Mouse (Mus musculus) thymus, postnatal 10 days (tissue): ENCODE results near the gene Fen1.

Source experiments
- DNase-seq, 2 experiments: peaks; one replicate each; pipeline ENCODE4 v3.0.0; 2021; ENCODE audit warnings: low spot score in 2 of 2

The Fen1 gene

GRCm38 (mm10) chr19:10216101-10216500 is 12.1 kb upstream of the Fen1 start:
- no peak for DNase-seq

- DNase-seq: no peak
Measured at GRCm38 (mm10) chr19:10213796-10214471, 10.0 kb upstream of the Fen1 start.

GRCm38 (mm10) chr19:10210885-10211284 is 6.9 kb upstream of the Fen1 start:
- DNase-seq: no peak

GRCm38 (mm10) chr19:10208851-10209250 is 4.9 kb upstream of the Fen1 start:
- DNase-seq: no peak

- DNase-seq: no peak
Measured at GRCm38 (mm10) chr19:10205051-10205450, 1.1 kb upstream of the Fen1 start.

- DNase-seq: no peak
Measured at GRCm38 (mm10) chr19:10204616-10205001, 640 bp upstream of the Fen1 start.

GRCm38 (mm10) chr19:10203146-10203847 is 672 bp downstream of the Fen1 start:
- DNase-seq: no peak

- DNase-seq: peak; percentile 54 to 80
Measured at GRCm38 (mm10) chr19:10198723-10199122, 5.2 kb downstream of the Fen1 start.

GRCm38 (mm10) chr19:10198286-10198685 is 5.7 kb downstream of the Fen1 start:
- no peak for DNase-seq

GRCm38 (mm10) chr19:10197130-10197529 is 6.8 kb downstream of the Fen1 start:
- no peak for DNase-seq

- no peak for DNase-seq
Measured at GRCm38 (mm10) chr19:10195252-10195651, 8.7 kb downstream of the Fen1 start.

- DNase-seq: no peak
Measured at GRCm38 (mm10) chr19:10194337-10194736, 9.6 kb downstream of the Fen1 start.

GRCm38 (mm10) chr19:10191326-10191725 is 12.6 kb downstream of the Fen1 start:
- no peak for DNase-seq

GRCm38 (mm10) chr19:10190796-10191195 is 13.2 kb downstream of the Fen1 start:
- DNase-seq: peak; percentile 36 to 66

- DNase-seq: no peak
Measured at GRCm38 (mm10) chr19:10189940-10190339, 14.0 kb downstream of the Fen1 start.

GRCm38 (mm10) chr19:10189022-10189421 is 14.9 kb downstream of the Fen1 start:
- no peak for DNase-seq

GRCm38 (mm10) chr19:10188281-10188811 is 15.6 kb downstream of the Fen1 start:
- DNase-seq: no peak

- DNase-seq: no peak
Measured at GRCm38 (mm10) chr19:10186569-10186968, 17.4 kb downstream of the Fen1 start.

GRCm38 (mm10) chr19:10185876-10186275 is 18.1 kb downstream of the Fen1 start:
- DNase-seq: no peak

GRCm38 (mm10) chr19:10184096-10184495 is 19.9 kb downstream of the Fen1 start:
- no peak for DNase-seq

- DNase-seq: peak in 1 of 2 experiments; percentile 33
Measured at GRCm38 (mm10) chr19:10183299-10183983, 20.5 kb downstream of the Fen1 start.

- peak; percentile 89 to 90 for DNase-seq
Measured at GRCm38 (mm10) chr19:10182670-10183298, 21.2 kb downstream of the Fen1 start, which contains the start of gene Fads1. Fads1 (plus strand) TSS chr19:10182888.
